Mouse (Mus musculus): ENCODE measurements at regions not wholly inside any gene's neighbourhood (a gene's known extent, or its start where the extent isn't known, plus 50 kb on each side); places are given as distances from the start of the nearest gene placed in this dataset.

DNA sequence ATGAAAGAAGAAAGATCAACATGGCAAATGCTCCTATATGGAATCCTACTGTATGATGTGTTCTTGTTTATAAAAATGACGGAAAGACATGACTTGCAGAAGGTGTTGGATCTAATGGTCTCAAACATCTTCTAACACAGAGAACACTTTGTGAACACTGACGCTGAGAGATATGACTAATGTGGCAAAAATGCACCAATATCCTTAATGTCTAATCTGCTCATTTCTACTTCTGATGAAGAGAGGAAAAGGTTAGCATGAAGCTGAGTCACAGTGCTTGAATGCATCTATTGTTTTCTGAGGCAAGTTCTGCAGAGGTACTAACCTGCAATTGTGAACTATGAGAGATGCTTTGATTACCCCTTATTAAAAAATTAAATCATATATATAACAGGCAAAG, 293.2 kb upstream of the Jag1 start:
- no peak for TF ChIP-seq POLR2A (IDR thresholded peaks at IDR 0.05; ENCODE audit: low read depth, low read length)
- TF ChIP-seq CTCF (IDR thresholded peaks at IDR 0.05; ENCODE audit: extremely low read depth, insufficient read length, insufficient replicate concordance, low read depth, low read length) = no peak
